Mouse (Mus musculus) retina, adult 2 months (tissue): ENCODE results near the gene Nphs1.

ENCODE experiments used
- DNase-seq: peaks from one replicate; pipeline ENCODE4 v3.0.0-alpha.2; 2012; ENCODE audit warnings: low read depth, low spot score

Nphs1 gene

GRCm38 (mm10) chr7:30457629-30458330 lies at the start of gene Nphs1, which contains the start of gene Kirrel2:
Nphs1 (plus strand) TSS chr7:30458315.
Kirrel2 (minus strand) TSS chr7:30457690.
- no peak for DNase-seq

- DNase-seq, result no peak
These were observed 49.5 kb upstream of the Nphs1 start for GRCm38 (mm10) chr7:30408639-30409038.

- DNase-seq, result no peak
These were observed 48.3 kb upstream of the Nphs1 start for GRCm38 (mm10) chr7:30409789-30410188.

- DNase-seq, result no peak
These were observed 47.1 kb upstream of the Nphs1 start for GRCm38 (mm10) chr7:30411023-30411422.

GRCm38 (mm10) chr7:30412735-30413147 lies 45.4 kb upstream of the Nphs1 start:
- no peak for DNase-seq

GRCm38 (mm10) chr7:30413596-30413995 lies 44.5 kb upstream of the Nphs1 start, which contains the start of gene Tyrobp:
Tyrobp (plus strand) TSS chr7:30413760.
- DNase-seq, result no peak

GRCm38 (mm10) chr7:30417856-30418255 lies 40.3 kb upstream of the Nphs1 start:
- no peak for DNase-seq

- DNase-seq, result no peak
These were observed 38.3 kb upstream of the Nphs1 start, which contains the start of gene Hcst for GRCm38 (mm10) chr7:30419561-30420499. Hcst (minus strand) TSS chr7:30419854.

GRCm38 (mm10) chr7:30420673-30421072 lies 37.4 kb upstream of the Nphs1 start:
- no peak for DNase-seq

GRCm38 (mm10) chr7:30421175-30421889 lies 36.8 kb upstream of the Nphs1 start, which contains the start of gene Nfkbid:
Nfkbid (plus strand) TSS chr7:30421732.
- DNase-seq, result no peak

GRCm38 (mm10) chr7:30421890-30422435 lies 36.2 kb upstream of the Nphs1 start:
- peak; percentile 70 for DNase-seq

- DNase-seq, result no peak
These were observed 35.6 kb upstream of the Nphs1 start for GRCm38 (mm10) chr7:30422560-30422959.

GRCm38 (mm10) chr7:30423071-30423641 lies 35.0 kb upstream of the Nphs1 start:
- no peak for DNase-seq

GRCm38 (mm10) chr7:30429327-30429726 lies 28.8 kb upstream of the Nphs1 start:
- DNase-seq, result no peak

GRCm38 (mm10) chr7:30430191-30430590 lies 27.9 kb upstream of the Nphs1 start:
- DNase-seq, result no peak

- DNase-seq, result peak; percentile 67
These were observed 26.3 kb upstream of the Nphs1 start for GRCm38 (mm10) chr7:30431793-30432192.

GRCm38 (mm10) chr7:30434238-30434637 lies 23.9 kb upstream of the Nphs1 start:
- DNase-seq, result no peak

- DNase-seq, result no peak
These were observed 23.4 kb upstream of the Nphs1 start for GRCm38 (mm10) chr7:30434701-30435100.

- no peak for DNase-seq
These were observed 23.0 kb upstream of the Nphs1 start for GRCm38 (mm10) chr7:30435156-30435555.

- no peak for DNase-seq
These were observed 21.2 kb upstream of the Nphs1 start for GRCm38 (mm10) chr7:30436879-30437278.

GRCm38 (mm10) chr7:30439734-30440133 lies 18.4 kb upstream of the Nphs1 start:
- no peak for DNase-seq
